Mouse (Mus musculus): ENCODE measurements at regions not wholly inside any gene's neighbourhood (a gene's known extent, or its start where the extent isn't known, plus 50 kb on each side); places are given as distances from the start of the nearest gene placed in this dataset.

- no peak for TF ChIP-seq NRF1 (IDR thresholded peaks at IDR 0.05; ENCODE audit: low read depth, low read length)
- no peak for TF ChIP-seq SIN3A (IDR thresholded peaks at IDR 0.05; ENCODE audit: low read length)
- TF ChIP-seq CTCF (conservative IDR thresholded peaks at IDR 0.05 in 1 of 2, IDR thresholded peaks at IDR 0.05 in 1 of 2; ENCODE audit: low read depth in 2 of 2, low read length in 2 of 2), result no peak
- TF ChIP-seq ZMIZ1 (IDR thresholded peaks at IDR 0.05; ENCODE audit: low read depth, low read length), result no peak
- no peak for TF ChIP-seq POLR2AphosphoS2 (IDR thresholded peaks at IDR 0.05; ENCODE audit: low read depth, low read length)
- TF ChIP-seq CHD2 (IDR thresholded peaks at IDR 0.05; ENCODE audit: low read length), result no peak
- no peak for TF ChIP-seq CHD1 (IDR thresholded peaks at IDR 0.05; ENCODE audit: low read depth, low read length)
- no peak for TF ChIP-seq RAD21 (IDR thresholded peaks at IDR 0.05; ENCODE audit: low read depth, low read length)
- TF ChIP-seq GABPA (IDR thresholded peaks at IDR 0.05; ENCODE audit: insufficient replicate concordance, low read depth, low read length), result no peak
- Histone ChIP-seq H3K9me3 (replicated peaks; ENCODE audit: low read length) (no peaks in the 10 kb centered on the region), H3K27ac (ENCODE audit: insufficient read depth, low read depth) (no peak overlapping the region), H3K27me3 (replicated peaks) (no peaks in the 10 kb centered on the region), H3K4me1 (ENCODE audit: control insufficient read depth in 1 of 2, insufficient read depth in 2 of 2) (0 out of 4 replicates have a peak, but pooled peaks cover 0 to 3% of the 10 kb centered on the region in 2 experiments), H3K36me3 (replicated peaks in 1 of 2; ENCODE audit: control insufficient read depth in 1 of 2, insufficient read depth in 1 of 2, low read length in 1 of 2) (no peaks in the 10 kb centered on the region), H3K79me2 (replicated peaks; ENCODE audit: control insufficient read depth, extremely low read depth, insufficient read depth, poor library complexity, severe bottlenecking) (no peaks in the 10 kb centered on the region), H3K9ac (ENCODE audit: insufficient read depth, low read depth) (no peak overlapping the region), H3K4me3 (replicated peaks in 1 of 3; ENCODE audit: low read depth in 2 of 3, low read length in 2 of 3, poor library complexity in 1 of 3) (no peak overlapping the region), H3K4me2 (ENCODE audit: insufficient read depth, low read depth, poor library complexity, severe bottlenecking) (no peak overlapping the region)
- in situ Hi-C loops (cut with MboI; ENCODE audit: low pct_ligation_motif_present, low pct_unique_long_range_greater_than_20kb, low sequenced_read_pairs) (no loop called here), dilution Hi-C loops (cut with MboI; ENCODE audit: extremely low pct_ligation_motif_present, extremely low pct_unique_long_range_greater_than_20kb, low sequenced_read_pairs) (no loop called here)
- no peak for DNase-seq (ENCODE audit: extremely low read depth)
Measured at GRCm38 (mm10) chr15:27380436-27380945, 86.0 kb upstream of the Ank start.

GRCm38 (mm10) chr15:27381565-27381964 lies 84.9 kb upstream of the Ank start:
- no peak overlapping the region for H3K4me2 ChIP-seq (ENCODE audit: insufficient read depth, low read depth, poor library complexity, severe bottlenecking)
- no peak for DNase-seq (ENCODE audit: extremely low read depth)
- H3K79me2 ChIP-seq (replicated peaks; ENCODE audit: control insufficient read depth, extremely low read depth, insufficient read depth, poor library complexity, severe bottlenecking), result no peaks in the 10 kb centered on the region
- no peak overlapping the region for H3K4me3 ChIP-seq (replicated peaks in 1 of 3; ENCODE audit: low read depth in 2 of 3, low read length in 2 of 3, poor library complexity in 1 of 3)
- H3K27ac ChIP-seq (ENCODE audit: insufficient read depth, low read depth), result no peak overlapping the region
- TF ChIP-seq PAX5 (IDR thresholded peaks at IDR 0.05; ENCODE audit: low read length), result no peak
- TF ChIP-seq USF2 (conservative IDR thresholded peaks at IDR 0.05; ENCODE audit: low read depth, low read length), result no peak
- TF ChIP-seq EP300 (IDR thresholded peaks at IDR 0.05; ENCODE audit: low read length), result no peak
- no peak for TF ChIP-seq CTCF (conservative IDR thresholded peaks at IDR 0.05 in 1 of 2, IDR thresholded peaks at IDR 0.05 in 1 of 2; ENCODE audit: low read depth in 2 of 2, low read length in 2 of 2)
- TF ChIP-seq ELF1 (IDR thresholded peaks at IDR 0.05; ENCODE audit: low read depth, low read length), result no peak
- no peak for TF ChIP-seq MAFK (IDR thresholded peaks at IDR 0.05; ENCODE audit: insufficient replicate concordance, low read length)
- TF ChIP-seq GABPA (IDR thresholded peaks at IDR 0.05; ENCODE audit: insufficient replicate concordance, low read depth, low read length), result no peak
- H3K4me1 ChIP-seq (ENCODE audit: control insufficient read depth in 1 of 2, insufficient read depth in 2 of 2), result 0 out of 4 replicates have a peak, but pooled peaks cover 0 to 3% of the 10 kb centered on the region in 2 experiments
- no peaks in the 10 kb centered on the region for H3K36me3 ChIP-seq (replicated peaks in 1 of 2; ENCODE audit: control insufficient read depth in 1 of 2, insufficient read depth in 1 of 2, low read length in 1 of 2)
- in situ Hi-C loops (cut with MboI; ENCODE audit: low pct_ligation_motif_present, low pct_unique_long_range_greater_than_20kb, low sequenced_read_pairs), result no loop called here
- no peaks in the 10 kb centered on the region for H3K9me3 ChIP-seq (replicated peaks; ENCODE audit: low read length)
- no peak overlapping the region for H3K9ac ChIP-seq (ENCODE audit: insufficient read depth, low read depth)
- H3K27me3 ChIP-seq (replicated peaks), result no peaks in the 10 kb centered on the region
- dilution Hi-C loops (cut with MboI; ENCODE audit: extremely low pct_ligation_motif_present, extremely low pct_unique_long_range_greater_than_20kb, low sequenced_read_pairs), result no loop called here

DNA sequence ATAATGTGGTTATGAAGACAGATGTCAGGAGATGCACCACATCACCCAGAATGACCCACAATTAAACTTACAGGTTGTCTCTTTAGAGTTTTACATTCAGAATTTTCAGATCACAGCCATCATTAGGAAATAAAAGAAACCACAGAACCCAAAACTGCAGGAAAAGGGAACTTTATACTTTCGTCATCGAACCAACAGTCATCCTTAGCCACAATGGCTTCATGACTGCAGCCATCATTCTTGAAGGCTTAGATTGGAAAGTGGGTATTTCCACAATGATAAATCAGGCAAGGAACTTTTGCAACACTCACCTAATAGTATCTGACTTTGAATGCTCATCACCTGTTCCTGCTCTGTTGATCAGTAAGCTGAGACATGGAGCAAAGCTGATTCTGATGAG lies 75.9 kb upstream of the Ank start:
- in situ Hi-C loops (cut with MboI; ENCODE audit: low pct_ligation_motif_present, low pct_unique_long_range_greater_than_20kb, low sequenced_read_pairs), result no loop called here
- no peaks in the 10 kb centered on the region for H3K27me3 ChIP-seq (replicated peaks)
- dilution Hi-C loops (cut with MboI; ENCODE audit: extremely low pct_ligation_motif_present, extremely low pct_unique_long_range_greater_than_20kb, low sequenced_read_pairs), result no loop called here
- TF ChIP-seq TBP (conservative IDR thresholded peaks at IDR 0.05; ENCODE audit: low read depth, low read length) (no peak), PAX5 (IDR thresholded peaks at IDR 0.05; ENCODE audit: low read length) (no peak), USF2 (conservative IDR thresholded peaks at IDR 0.05; ENCODE audit: low read depth, low read length) (no peak), CTCF (conservative IDR thresholded peaks at IDR 0.05 in 1 of 2, IDR thresholded peaks at IDR 0.05 in 1 of 2; ENCODE audit: low read depth in 2 of 2, low read length in 2 of 2) (no peak), UBTF (IDR thresholded peaks at IDR 0.05; ENCODE audit: low read depth, low read length) (no peak), MXI1 (IDR thresholded peaks at IDR 0.05; ENCODE audit: low read depth, low read length) (no peak), JUN (IDR thresholded peaks at IDR 0.05; ENCODE audit: insufficient read depth, low read depth, low read length) (no peak), ZNF384 (IDR thresholded peaks at IDR 0.05; ENCODE audit: low read depth, low read length) (no peak), HCFC1 (IDR thresholded peaks at IDR 0.05; ENCODE audit: low read depth, low read length) (no peak), MEF2A (IDR thresholded peaks at IDR 0.05; ENCODE audit: borderline replicate concordance, low read depth, low read length) (no peak), ELF1 (IDR thresholded peaks at IDR 0.05; ENCODE audit: low read depth, low read length) (no peak), KAT2A (IDR thresholded peaks at IDR 0.05; ENCODE audit: insufficient replicate concordance, low read length) (no peak), SMC3 (IDR thresholded peaks at IDR 0.05; ENCODE audit: low read depth, low read length) (no peak), CHD2 (IDR thresholded peaks at IDR 0.05; ENCODE audit: low read length) (no peak), TCF12 (IDR thresholded peaks at IDR 0.05; ENCODE audit: low read depth, low read length) (no peak), BHLHE40 (IDR thresholded peaks at IDR 0.05; ENCODE audit: low read depth, low read length) (no peak), POLR2AphosphoS2 (IDR thresholded peaks at IDR 0.05; ENCODE audit: low read depth, low read length) (no peak)

More for the DNA sequence above, 75.9 kb upstream of the Ank start:
- Histone ChIP-seq H3K4me3 (replicated peaks in 1 of 3; ENCODE audit: low read depth in 2 of 3, low read length in 2 of 3, poor library complexity in 1 of 3) (no peak overlapping the region), H3K79me2 (replicated peaks; ENCODE audit: control insufficient read depth, extremely low read depth, insufficient read depth, poor library complexity, severe bottlenecking) (no peaks in the 10 kb centered on the region), H3K9ac (ENCODE audit: insufficient read depth, low read depth) (no peak overlapping the region), H3K27ac (ENCODE audit: insufficient read depth, low read depth) (no peak overlapping the region), H3K36me3 (replicated peaks in 1 of 2; ENCODE audit: control insufficient read depth in 1 of 2, insufficient read depth in 1 of 2, low read length in 1 of 2) (no peaks in the 10 kb centered on the region), H3K4me2 (ENCODE audit: insufficient read depth, low read depth, poor library complexity, severe bottlenecking) (no peak overlapping the region), H3K4me1 (ENCODE audit: control insufficient read depth in 1 of 2, insufficient read depth in 2 of 2) (no peaks in the 10 kb centered on the region), H3K9me3 (replicated peaks; ENCODE audit: low read length) (no peaks in the 10 kb centered on the region)
- DNase-seq (ENCODE audit: extremely low read depth), result no peak

Measured in CH12.LX (cell line).